15 mouse cellular contexts compared by ENCODE assay signal in the genomic region with DNA sequence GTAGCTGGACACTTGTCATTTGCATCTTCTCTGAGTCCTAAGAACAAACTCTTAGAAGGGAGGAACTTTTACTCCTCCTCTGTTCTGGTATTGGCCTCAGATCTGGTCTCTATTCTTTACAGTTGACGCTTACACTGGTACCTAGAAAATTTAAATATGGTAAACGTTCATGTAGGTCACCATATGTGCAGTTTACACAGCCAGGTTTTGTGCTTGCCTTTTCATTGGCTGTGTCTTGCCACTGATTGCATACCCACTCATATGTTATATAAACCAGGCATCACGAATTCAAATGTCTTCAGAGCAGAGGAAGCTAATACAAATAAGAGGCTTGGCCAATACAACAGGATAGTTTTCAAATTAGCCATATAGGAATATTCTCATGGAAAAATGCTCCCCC.
"Had no signal": no experiment of that assay in that cellular context is flagged by ENCODE, and none has a peak within 500 bp of the region (broad histone marks: within the 10 kb centered on the region; RNA-seq: fewer than 3 reads in every experiment).

No protein-coding gene starts in this region.

- DNase-seq: gastrocnemius, postnatal 14 days; gastrocnemius, postnatal 36 days; heart, adult 11 months; heart, adult 2 months; heart, postnatal 14 days; heart, postnatal 36 days; kidney, adult 11 months; kidney, adult 8-10 months; kidney, postnatal 10 days; kidney, postnatal 25 days; kidney, postnatal 4 days; liver; liver, embryonic 13.5 days had no signal

- ATAC-seq: hindbrain, postnatal 0 days; intestine, embryonic 16.5 days had no signal
